Mouse (Mus musculus) cerebellum, adult 18-20 months (tissue): Measurements from ENCODE around the gene Mettl1.

Experiments
- DNase-seq, 2 experiments: peaks; one replicate each; pipeline ENCODE4 v3.0.0; 2021

The Mettl1 gene

DNA sequence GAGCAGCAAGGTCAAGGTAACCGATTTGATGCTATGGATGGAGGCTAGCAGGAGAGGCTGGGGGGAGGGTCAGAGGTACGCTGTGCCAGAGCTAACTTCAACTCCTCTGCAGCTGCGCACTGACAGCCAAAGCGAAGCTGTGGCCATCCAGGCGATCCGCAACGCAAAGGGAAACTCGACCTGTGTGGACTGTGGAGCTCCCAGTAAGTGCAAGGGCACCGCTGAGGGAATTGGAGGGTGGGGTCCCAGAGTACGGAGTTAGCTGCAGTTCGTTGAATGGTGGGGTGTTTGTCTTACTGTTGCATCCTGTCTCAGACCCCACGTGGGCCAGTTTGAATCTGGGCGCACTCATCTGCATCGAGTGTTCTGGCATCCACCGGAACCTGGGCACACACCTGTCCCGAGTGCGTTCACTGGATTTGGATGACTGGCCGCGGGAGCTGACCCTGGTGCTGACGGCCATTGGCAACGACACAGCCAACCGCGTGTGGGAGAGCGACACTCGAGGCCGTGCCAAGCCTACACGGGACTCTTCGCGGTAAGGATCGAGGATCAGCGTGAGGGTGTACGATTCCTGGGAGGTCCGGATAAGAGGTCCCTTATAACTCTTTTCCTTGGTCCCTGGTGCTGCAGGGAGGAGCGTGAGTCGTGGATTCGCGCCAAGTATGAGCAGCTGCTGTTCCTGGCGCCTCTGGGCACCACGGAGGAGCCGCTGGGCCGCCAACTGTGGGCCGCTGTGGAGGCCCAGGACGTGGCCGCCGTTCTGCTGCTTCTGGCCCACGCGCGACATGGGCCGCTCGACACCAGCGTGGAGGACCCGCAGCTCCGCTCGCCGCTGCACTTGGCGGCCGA is 49.6 kb downstream of the Mettl1 start:
- no peak for DNase-seq

DNA sequence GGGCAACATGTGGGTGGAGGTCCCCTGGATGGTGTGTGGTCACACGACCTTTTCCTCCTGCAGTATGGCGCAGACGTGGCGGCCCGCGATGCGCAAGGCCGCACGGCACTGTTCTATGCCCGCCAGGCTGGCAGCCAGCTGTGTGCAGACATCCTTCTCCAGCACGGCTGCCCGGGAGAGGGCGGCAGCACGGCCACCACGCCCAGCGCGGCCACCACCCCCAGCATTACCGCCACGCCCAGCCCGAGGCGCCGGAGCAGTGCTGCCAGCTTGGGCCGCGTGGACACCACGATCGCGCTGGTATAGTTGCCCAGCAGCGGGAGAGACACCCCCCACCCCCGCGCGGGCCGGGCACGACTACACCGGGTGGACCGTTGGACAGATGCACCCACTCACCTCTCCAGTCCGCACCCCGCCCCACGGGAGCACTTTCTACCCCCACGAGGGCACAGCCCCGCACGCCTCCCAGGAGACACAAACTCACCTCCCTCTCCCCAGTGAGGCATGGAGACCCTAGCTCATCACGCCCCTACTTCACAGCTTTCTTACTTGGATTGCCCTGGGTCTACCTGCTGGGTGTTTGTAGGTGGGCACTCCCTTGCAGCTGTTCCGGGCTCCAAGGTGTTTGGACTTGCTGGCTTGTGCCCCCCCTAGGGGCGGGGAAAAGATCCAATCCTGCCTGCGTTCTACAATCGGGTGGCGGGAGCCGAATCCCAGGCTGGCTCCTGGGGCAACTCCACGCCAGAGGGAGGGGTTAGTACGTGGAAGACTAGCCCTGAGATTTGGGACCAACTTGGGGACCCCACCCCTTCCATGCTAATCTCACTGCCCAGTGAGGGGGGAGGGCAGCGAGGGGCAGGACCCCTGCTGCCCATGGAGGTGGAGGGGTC is 50.5 kb downstream of the Mettl1 start:
- DNase-seq: peak in 1 of 2 experiments; percentile 27

DNA sequence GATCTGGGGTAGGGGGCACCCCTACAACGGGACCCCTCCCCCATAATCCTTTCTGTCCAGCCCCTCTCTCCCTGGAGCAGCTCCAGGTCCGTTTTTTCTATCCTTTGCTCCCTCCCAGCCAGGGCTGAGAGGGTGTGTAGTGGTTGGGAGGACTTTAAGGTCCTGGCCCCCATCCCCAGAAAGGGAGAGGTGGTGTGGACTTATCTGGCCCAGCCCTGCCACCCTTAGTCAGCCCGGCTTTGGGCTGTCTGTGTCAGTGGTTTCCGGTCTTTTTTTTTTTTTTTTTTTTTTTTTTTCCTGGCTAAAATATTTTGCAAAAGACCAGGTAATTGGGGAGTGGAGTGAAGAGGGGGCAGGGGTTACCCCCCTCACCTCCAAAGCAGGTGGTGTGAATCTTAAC is 51.5 kb downstream of the Mettl1 start:
- DNase-seq: peak in 1 of 2 experiments; percentile 5

DNA sequence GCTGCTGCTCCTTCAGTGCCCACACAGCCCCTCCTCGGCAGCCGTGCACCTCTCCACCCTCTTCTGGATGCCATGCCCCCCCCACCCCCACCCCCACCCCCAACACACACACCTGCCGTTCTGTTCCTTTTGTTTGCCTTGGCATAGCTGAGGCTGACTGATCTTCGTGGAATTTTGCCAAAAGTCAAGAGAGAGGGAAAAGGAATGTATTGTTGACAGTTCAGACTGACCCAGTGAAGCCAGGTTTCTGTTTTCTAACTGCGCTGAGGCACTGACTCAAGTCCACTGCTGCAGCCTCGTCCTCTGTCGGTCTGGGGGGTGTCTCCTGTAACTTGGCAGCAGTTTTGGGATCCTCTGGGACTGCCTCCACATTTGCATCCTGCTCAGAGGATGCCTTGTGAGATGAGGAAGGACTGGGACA is 53.2 kb downstream of the Mettl1 start:
- peak in 1 of 2 experiments; percentile 51 for DNase-seq
